Mouse (Mus musculus) hindbrain, embryonic 11.5 days (tissue): ENCODE results near the gene Hist1h4i. TPM values are rescaled to one million over a fixed set of nuclear protein-coding genes. Genes with fewer than 3 reads are reported as not detected.
A peak's percentile ranks its signal among the peaks of the same experiment; 100 is the strongest.

ENCODE experiments used
- ATAC-seq: fragments of 200-750 bp; cut with Nextera tagmentation; 2 replicates; pipeline ENCODE4 v1.8.0; 2017; ENCODE audit warnings: mild to moderate bottlenecking, moderate TSS enrichment, moderate library complexity; ENCODE audit not compliant: low FRiP score
- DNase-seq: peaks from one replicate; pipeline ENCODE4 v3.0.0-alpha.2; 2015; ENCODE audit warnings: low spot score
- H3K27ac ChIP-seq: fragments of 300-500 bp; sonication (generic); 2 replicates; pipeline ENCODE4 v1.5.1; 2014; ENCODE audit warnings: mild to moderate bottlenecking, low read depth, low read length
- H3K27me3 ChIP-seq: fragments of 300-500 bp; sonication (generic); 2 replicates; pipeline ENCODE4 v1.6.1; 2014; ENCODE audit warnings: mild to moderate bottlenecking, low read length, moderate library complexity, mixed read lengths; ENCODE audit not compliant: control insufficient read depth, insufficient read depth
- H3K36me3 ChIP-seq: fragments of 300-500 bp; sonication (generic); 2 replicates; pipeline ENCODE4 v1.6.1; 2014; ENCODE audit warnings: mild to moderate bottlenecking, low read length, moderate library complexity, mixed read lengths; ENCODE audit not compliant: control insufficient read depth, insufficient read depth
- H3K4me1 ChIP-seq: fragments of 300-500 bp; sonication (generic); replicated peaks from 2 replicates; pipeline ENCODE4 v1.6.1; 2014; ENCODE audit warnings: low read length, mixed read lengths; ENCODE audit not compliant: control insufficient read depth, insufficient read depth
- H3K4me2 ChIP-seq: fragments of 300-500 bp; sonication (generic); replicated peaks from 2 replicates; pipeline ENCODE4 v1.6.1; 2014; ENCODE audit warnings: mild to moderate bottlenecking, low read depth, low read length
- H3K4me3 ChIP-seq: fragments of 300-500 bp; sonication (generic); 2 replicates; pipeline ENCODE4 v1.5.1; 2014; ENCODE audit warnings: low read depth, low read length
- H3K9ac ChIP-seq: fragments of 300-500 bp; sonication (generic); 2 replicates; pipeline ENCODE4 v1.6.1; 2014; ENCODE audit warnings: low read depth, low read length
- H3K9me3 ChIP-seq: fragments of 300-500 bp; sonication (generic); 2 replicates; pipeline ENCODE4 v1.6.1; 2016; ENCODE audit warnings: low read length; ENCODE audit not compliant: control insufficient read depth
- WGBS: fragments of 180-500 bp; shearing (Covaris S2); extraction: QIAGEN DNeasy Blood & Tissue Kit; methylation state at CpG from one replicate; pipeline ENCODE4 v1.1.7; 2014; 5-methylcytosine and 5-hydroxymethylcytosine counted together
- polyA plus RNA-seq: library from polyadenylated mRNA; unstranded; fragments of >200 nt; fragmentation: Nextera tagmentation; extraction: Ambion mirVana; gene quantifications from 2 replicates; pipeline ENCODE4 v1.2.1, GENCODE M21; 2014

Hist1h4i gene
- polyA plus RNA-seq, 1 experiment from 2014 or later: 31.4 TPM

DNA sequence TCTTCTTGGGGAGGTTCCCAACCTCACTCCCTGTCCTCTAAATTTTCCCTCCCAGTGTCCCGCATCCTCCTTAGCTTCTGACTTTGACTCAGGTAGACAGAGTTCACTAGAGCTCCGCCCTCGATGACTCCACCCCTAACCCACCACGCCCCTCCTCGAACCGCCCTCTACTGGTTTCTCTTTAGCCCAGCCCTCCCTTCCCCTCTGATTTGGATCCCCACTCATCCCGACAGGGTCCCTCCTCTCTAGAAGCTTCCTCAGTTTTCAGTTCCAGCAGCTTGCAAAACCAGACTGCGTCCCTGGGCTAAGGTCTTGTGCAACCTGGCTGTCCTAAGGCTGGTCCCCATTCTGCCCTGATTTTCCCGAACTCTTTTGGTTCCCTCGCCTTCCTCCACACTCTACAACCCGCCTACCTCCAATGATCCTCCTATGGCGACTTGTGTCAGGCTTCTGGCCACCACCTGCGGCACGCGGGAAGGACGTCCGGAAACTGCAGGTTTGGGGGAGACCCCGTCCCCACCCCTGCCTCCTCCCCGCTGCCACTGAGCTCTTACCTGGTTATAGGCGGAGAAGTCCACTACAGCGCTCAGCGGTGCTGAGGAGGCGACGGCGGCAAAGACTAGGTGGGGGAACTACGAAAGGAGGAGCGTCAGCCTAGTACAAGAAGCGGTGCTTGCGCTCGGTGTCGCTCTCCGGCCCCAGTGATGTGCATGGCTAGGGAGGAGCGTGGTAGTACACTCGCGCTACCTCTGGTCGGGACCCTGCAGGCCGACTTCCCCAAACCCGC lies 34.6 kb downstream of the Hist1h4i start:
- H3K4me1 ChIP-seq: 0 out of 2 replicates have a peak, but pooled peaks cover 2% of the 10 kb centered on the region
- H3K27ac ChIP-seq: no peak overlapping the region
- H3K36me3 ChIP-seq: no peaks in the 10 kb centered on the region
- H3K4me3 ChIP-seq: peak overlapping the region; percentile 46
- WGBS: 1% methylated on average over 38 of the region's 38 CpGs
- H3K4me2 ChIP-seq: peak overlapping the region; percentile 85
- DNase-seq: peak; percentile 52
- H3K9me3 ChIP-seq: no peaks in the 10 kb centered on the region
- no peak overlapping the region for H3K9ac ChIP-seq
- ATAC-seq: peak; percentile 91
- peaks cover 95% of the 10 kb centered on the region for H3K27me3 ChIP-seq

DNA sequence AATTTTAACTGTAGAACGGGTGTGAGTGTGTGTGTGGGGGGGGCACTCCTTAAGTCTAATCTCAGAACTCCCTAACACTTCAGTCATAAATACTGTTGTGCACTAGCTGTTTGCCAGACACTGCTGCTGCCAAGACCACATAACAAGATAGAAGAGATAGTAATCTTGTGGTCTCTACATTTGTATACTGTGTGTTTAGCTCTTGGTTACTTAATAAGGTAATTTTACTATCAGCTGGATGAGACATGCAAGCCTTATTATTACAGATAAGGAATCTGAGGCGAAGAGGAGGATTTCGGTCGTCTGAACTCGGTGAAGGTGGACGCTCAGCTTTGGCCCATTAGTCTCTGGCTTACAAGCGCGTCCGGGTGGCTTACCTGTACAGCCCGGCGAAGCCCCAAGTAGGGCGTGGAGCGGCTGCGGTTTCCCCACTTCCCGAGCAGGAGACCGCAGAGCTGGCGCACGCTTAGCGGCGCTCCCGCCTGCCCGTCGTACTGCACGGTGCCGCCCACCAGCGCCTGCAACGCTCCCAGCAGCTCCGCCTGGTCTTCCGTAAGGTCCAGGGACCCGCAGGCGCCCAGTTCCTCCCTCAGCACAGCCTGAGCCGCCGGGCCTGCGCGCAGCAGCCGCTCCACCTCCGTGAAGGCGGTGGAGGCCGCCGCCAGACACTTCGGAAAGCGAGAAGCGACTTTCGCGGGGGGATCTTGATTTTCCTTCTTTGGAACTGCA lies 35.4 kb downstream of the Hist1h4i start:
- ATAC-seq (peak; percentile 76), DNase-seq (peak; percentile 75)
- no peak overlapping the region for H3K27ac ChIP-seq
- H3K9me3 ChIP-seq: no peaks in the 10 kb centered on the region
- no peaks in the 10 kb centered on the region for H3K36me3 ChIP-seq
- peak overlapping the region; percentile 31; the same call in 1 of the 2 replicates for H3K9ac ChIP-seq
- H3K4me3 ChIP-seq: peak overlapping the region; percentile 46
- peak overlapping the region; percentile 85 for H3K4me2 ChIP-seq
- peaks cover 99% of the 10 kb centered on the region for H3K27me3 ChIP-seq
- WGBS: 1% methylated on average over 44 of the region's 45 CpGs
- H3K4me1 ChIP-seq: 0 out of 2 replicates have a peak, but pooled peaks cover 2% of the 10 kb centered on the region

DNA sequence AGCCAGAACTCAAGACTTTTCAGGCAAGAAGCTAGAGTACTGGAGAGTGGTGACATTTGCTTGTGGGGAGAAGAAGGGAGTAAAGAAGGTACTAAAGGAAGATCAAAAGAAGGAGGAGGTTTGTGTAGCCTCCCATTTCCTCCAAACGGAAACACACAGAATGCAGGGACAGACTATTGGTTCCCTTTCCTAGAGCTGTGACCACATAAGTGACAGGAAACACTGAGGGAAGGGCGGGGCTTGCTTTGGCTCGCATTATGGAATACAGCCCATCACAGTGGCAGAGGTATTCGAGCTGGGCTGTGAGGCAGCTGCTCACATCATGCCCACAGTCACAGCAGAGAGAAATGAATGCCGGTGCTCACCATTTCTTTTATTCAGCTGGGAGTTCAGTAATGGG lies 39.3 kb downstream of the Hist1h4i start:
- Histone ChIP-seq H3K27ac (no peak overlapping the region), H3K4me3 (no peak overlapping the region), H3K9ac (no peak overlapping the region), H3K27me3 (peaks cover 98% of the 10 kb centered on the region), H3K36me3 (no peaks in the 10 kb centered on the region), H3K9me3 (no peaks in the 10 kb centered on the region), H3K4me1 (peaks cover 3% of the 10 kb centered on the region; the same call in 1 of the 2 replicates), H3K4me2 (no peak overlapping the region)
- ATAC-seq (no peak), DNase-seq (no peak)
- 33% methylated on average over 5 of the region's 5 CpGs for WGBS

DNA sequence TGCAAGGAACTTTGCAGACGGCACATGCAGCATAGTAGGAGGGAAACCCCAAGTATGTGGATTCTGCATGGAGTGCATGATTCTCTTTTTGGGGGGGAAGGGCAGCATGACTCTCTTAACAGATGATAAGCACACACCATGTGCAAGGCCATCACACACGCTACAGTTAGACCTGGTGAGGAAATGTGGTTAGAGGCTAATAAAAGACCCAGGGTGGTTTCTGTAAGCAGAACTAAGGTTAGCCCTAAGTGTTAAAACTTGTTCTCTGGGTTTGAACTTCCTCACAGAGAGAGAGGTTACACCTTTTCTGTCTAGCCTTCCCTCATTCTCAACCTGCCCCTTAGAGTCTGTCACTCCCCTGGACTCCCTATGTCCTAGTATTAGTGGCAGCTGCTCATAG lies 39.8 kb downstream of the Hist1h4i start:
- no peak for DNase-seq
- H3K9me3 ChIP-seq: no peaks in the 10 kb centered on the region
- H3K27ac ChIP-seq: no peak overlapping the region
- H3K4me3 ChIP-seq: no peak overlapping the region
- H3K27me3 ChIP-seq: peaks cover 97% of the 10 kb centered on the region
- no peaks in the 10 kb centered on the region for H3K36me3 ChIP-seq
- H3K4me2 ChIP-seq: no peak overlapping the region
- 46% methylated on average over 2 of the region's 2 CpGs for WGBS
- no peak for ATAC-seq
- peaks cover 2% of the 10 kb centered on the region; the same call in 1 of the 2 replicates for H3K4me1 ChIP-seq
- no peak overlapping the region for H3K9ac ChIP-seq

DNA sequence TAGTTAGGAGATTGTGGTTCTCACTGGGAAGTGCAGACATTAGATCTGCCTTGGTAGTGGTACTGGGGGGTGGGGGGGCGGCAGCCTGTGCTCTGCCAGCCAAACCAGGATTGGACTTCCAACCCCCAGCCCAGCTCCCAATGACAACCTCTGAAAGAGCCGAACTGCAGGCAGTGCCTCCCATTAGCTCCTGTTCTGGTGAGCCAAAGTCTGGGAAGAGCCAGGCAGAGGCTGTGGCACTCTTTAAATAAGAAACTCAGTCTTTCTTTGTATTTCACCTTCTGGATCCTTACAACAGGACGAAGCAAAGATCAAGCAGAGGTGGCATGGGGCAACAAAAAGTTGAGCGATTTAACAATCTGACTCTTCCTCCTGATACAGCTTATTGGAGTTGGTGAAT lies 42.0 kb downstream of the Hist1h4i start:
- H3K4me2 ChIP-seq: no peak overlapping the region
- 30% methylated on average over 4 of the region's 4 CpGs for WGBS
- no peak for ATAC-seq

DNA sequence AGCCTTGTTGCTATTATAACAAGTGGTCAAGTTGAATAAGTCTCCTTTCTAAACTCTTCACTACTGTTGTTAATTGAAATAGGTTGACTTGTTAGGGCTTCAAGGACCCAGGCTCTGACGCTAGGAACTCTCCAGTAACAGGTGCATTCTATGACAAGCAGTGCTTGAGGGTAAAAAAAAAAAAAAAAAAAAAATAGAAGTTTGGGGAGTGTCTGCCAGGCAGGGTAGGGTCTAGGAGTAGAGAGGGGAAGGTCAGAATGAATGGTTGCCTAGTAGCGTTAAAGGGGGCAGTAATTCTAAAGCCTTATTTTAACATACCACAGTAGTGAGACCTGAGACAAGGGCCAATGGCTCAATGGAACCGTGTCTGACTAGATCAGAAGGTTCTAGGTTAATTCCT lies 42.8 kb downstream of the Hist1h4i start:
- Histone ChIP-seq H3K9ac (no peak overlapping the region), H3K4me2 (no peak overlapping the region), H3K27ac (no peak overlapping the region), H3K4me3 (no peak overlapping the region), H3K27me3 (peaks cover 82% of the 10 kb centered on the region), H3K9me3 (no peaks in the 10 kb centered on the region), H3K36me3 (no peaks in the 10 kb centered on the region), H3K4me1 (peaks cover 2% of the 10 kb centered on the region; the same call in 1 of the 2 replicates)
- ATAC-seq (no peak), DNase-seq (no peak)
- WGBS: 26% methylated on average over 3 of the region's 3 CpGs

More for the DNA sequence above, 42.0 kb downstream of the Hist1h4i start:
- H3K9me3 ChIP-seq: no peaks in the 10 kb centered on the region
- no peak overlapping the region for H3K9ac ChIP-seq
- H3K27me3 ChIP-seq: peaks cover 89% of the 10 kb centered on the region
- no peak for DNase-seq
- no peaks in the 10 kb centered on the region for H3K36me3 ChIP-seq
- H3K27ac ChIP-seq: no peak overlapping the region
- H3K4me3 ChIP-seq: no peak overlapping the region
- H3K4me1 ChIP-seq: peaks cover 2% of the 10 kb centered on the region; the same call in 1 of the 2 replicates

DNA sequence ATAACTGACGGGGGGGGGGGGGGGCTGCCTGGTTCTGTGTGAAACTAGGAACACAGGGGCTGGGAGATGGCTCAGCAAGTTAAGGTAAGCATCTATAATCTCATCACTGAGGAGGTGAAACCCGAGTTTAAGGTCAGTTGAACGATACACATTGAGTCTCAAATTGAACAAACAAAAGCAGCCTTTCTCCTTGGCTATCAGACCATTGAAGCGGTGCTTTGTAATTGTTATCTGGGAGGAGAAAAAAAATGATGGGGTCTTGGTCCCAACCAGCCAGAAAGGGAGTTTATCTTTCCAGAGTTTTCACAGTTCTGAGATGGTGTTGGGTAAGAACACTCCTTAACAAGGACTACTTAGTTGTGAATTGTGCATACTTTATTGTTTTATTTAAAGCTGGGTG lies 43.3 kb downstream of the Hist1h4i start:
- Histone ChIP-seq H3K36me3 (no peaks in the 10 kb centered on the region), H3K4me3 (no peak overlapping the region), H3K9ac (no peak overlapping the region), H3K27me3 (peaks cover 76% of the 10 kb centered on the region), H3K4me1 (peaks cover 2% of the 10 kb centered on the region; the same call in 1 of the 2 replicates), H3K27ac (no peak overlapping the region), H3K4me2 (peak overlapping the region; percentile 41; the same call in 1 of the 2 replicates), H3K9me3 (no peaks in the 10 kb centered on the region)
- ATAC-seq: no peak
- no peak for DNase-seq
- WGBS: 5% methylated on average over 4 of the region's 4 CpGs

DNA sequence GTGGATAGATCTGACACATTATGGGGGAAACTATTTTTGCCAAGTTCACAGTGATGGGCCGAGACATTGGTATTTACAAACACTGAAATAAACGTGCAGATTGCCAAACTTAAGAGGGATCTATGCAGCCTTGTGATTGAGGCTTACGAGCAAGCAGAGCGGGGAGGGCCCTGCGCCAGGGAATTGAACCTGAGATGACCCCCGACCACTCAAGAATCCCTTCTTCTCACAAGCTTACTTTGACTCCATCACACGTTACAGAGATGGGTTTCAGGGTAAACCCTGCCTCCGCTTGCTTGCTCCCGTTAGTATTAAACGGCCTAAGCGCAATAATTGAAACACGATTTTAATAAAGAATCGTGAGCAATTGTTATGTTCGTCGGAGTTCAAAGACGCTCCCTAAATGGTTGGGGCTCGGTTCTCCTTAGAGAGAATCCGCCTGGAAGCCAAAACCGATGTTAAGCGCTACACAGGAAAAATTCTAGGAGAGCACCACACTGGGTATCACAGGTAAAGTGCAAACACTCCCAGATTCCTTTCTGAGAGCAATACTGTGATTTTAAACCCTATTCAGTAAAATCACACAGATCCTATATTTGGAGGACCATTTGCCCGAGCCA lies 43.9 kb downstream of the Hist1h4i start:
- Histone ChIP-seq H3K4me2 (peak overlapping the region; percentile 41), H3K27me3 (peaks cover 71% of the 10 kb centered on the region), H3K4me1 (peaks cover 2% of the 10 kb centered on the region; the same call in 1 of the 2 replicates), H3K9ac (no peak overlapping the region), H3K4me3 (peak overlapping the region; percentile 23), H3K9me3 (no peaks in the 10 kb centered on the region), H3K27ac (no peak overlapping the region), H3K36me3 (no peaks in the 10 kb centered on the region)
- DNase-seq (peak; percentile 55), ATAC-seq (no peak)
- WGBS: 1% methylated on average over 21 of the region's 21 CpGs
